ENCODE assay signal across 8 mouse cellular contexts in genomic region chr7:36699001-36699987, GRCm38 (mm10). TPM values are rescaled to one million over a fixed set of nuclear protein-coding genes. Genes with fewer than 3 reads are reported as not detected.
DNase-seq lines count a peak whose midpoint lies in the region; ATAC-seq and TF ChIP-seq lines count a peak whose summit lies in the region.

No protein-coding gene starts in this region.

- peak overlapping the region; percentile 88 for H3K4me2 ChIP-seq in forebrain, embryonic 16.5 days (ENCODE audit: low read length)
- peak overlapping the region; percentile 83 for H3K4me2 ChIP-seq in liver, postnatal 0 days (ENCODE audit: low read depth, low read length)

- no peak for TF ChIP-seq EP300 in liver, postnatal 0 days (IDR thresholded peaks at IDR 0.05; ENCODE audit: low read depth)

- peaks cover 33% of the 10 kb centered on the region for H3K79me3 ChIP-seq in C2C12 (ENCODE audit: low read depth)

- peak overlapping the region; percentile 42 for H3K4me3 ChIP-seq in C2C12 (ENCODE audit: insufficient read depth, poor library complexity, severe bottlenecking)
- H3K4me3 ChIP-seq in forebrain, embryonic 16.5 days (replicated peaks; ENCODE audit: low read length) = peak overlapping the region; percentile 77
- peak overlapping the region; percentile 61; the same call in 1 of the 2 replicates for H3K4me3 ChIP-seq in liver, postnatal 0 days (ENCODE audit: low read depth, low read length)

- H3K27ac ChIP-seq in forebrain, embryonic 16.5 days (ENCODE audit: low read length) = 0 out of 2 replicates have a peak overlapping the region, but pooled peaks have one; percentile 3
- H3K27ac ChIP-seq in liver, postnatal 0 days (ENCODE audit: low read depth) = no peak overlapping the region

- TF ChIP-seq CTCF in C2C12 (IDR thresholded peaks at IDR 0.05; ENCODE audit: control insufficient read depth, insufficient read depth, insufficient read length) = no peak
- TF ChIP-seq CTCF in liver, postnatal 0 days (IDR thresholded peaks at IDR 0.05; ENCODE audit: low read depth) = no peak

- peaks cover 37% of the 10 kb centered on the region for H3K4me1 ChIP-seq in forebrain, embryonic 16.5 days (replicated peaks; ENCODE audit: control insufficient read depth, insufficient read depth, low read length)
- peaks cover 12% of the 10 kb centered on the region for H3K4me1 ChIP-seq in liver, postnatal 0 days (ENCODE audit: insufficient read depth)

- ATAC-seq in cerebellum, adult (ENCODE audit: insufficient number of reproducible peaks, low FRiP score, low TSS enrichment) = no peak
- ATAC-seq in forebrain, embryonic 16.5 days = no peak
- no peak for ATAC-seq in liver, postnatal 0 days

- H3ac ChIP-seq in C2C12 (ENCODE audit: control insufficient read depth, insufficient read length, low read depth) = peak overlapping the region; percentile 48

- H3K9ac ChIP-seq in forebrain, embryonic 16.5 days (replicated peaks; ENCODE audit: low read depth, low read length) = peak overlapping the region; percentile 82
- no peak overlapping the region for H3K9ac ChIP-seq in liver, postnatal 0 days (replicated peaks)

- no peaks in the 10 kb centered on the region for H3K27me3 ChIP-seq in C2C12 (ENCODE audit: control insufficient read depth, insufficient read depth, insufficient read length)
- H3K27me3 ChIP-seq in forebrain, embryonic 16.5 days (replicated peaks; ENCODE audit: control insufficient read depth, insufficient read depth, low read length) = peaks cover 3% of the 10 kb centered on the region; the same call in 1 of the 2 replicates
- H3K27me3 ChIP-seq in liver, postnatal 0 days (ENCODE audit: insufficient read depth, low read length) = peaks cover 63% of the 10 kb centered on the region

- H3K36me3 ChIP-seq in C2C12 (ENCODE audit: control insufficient read depth, insufficient read depth) = peaks cover 4% of the 10 kb centered on the region
- no peaks in the 10 kb centered on the region for H3K36me3 ChIP-seq in forebrain, embryonic 16.5 days (ENCODE audit: control insufficient read depth, insufficient read depth)
- no peaks in the 10 kb centered on the region for H3K36me3 ChIP-seq in liver, postnatal 0 days (replicated peaks; ENCODE audit: insufficient read depth, low read length)

- 9% methylated on average over 18 of the region's 18 CpGs for WGBS in forebrain, embryonic 16.5 days
- WGBS in liver, postnatal 0 days (ENCODE audit: insufficient replicate concordance) = 21% methylated on average over 18 of the region's 18 CpGs

- peaks cover 67% of the 10 kb centered on the region for H3K79me2 ChIP-seq in C2C12 (ENCODE audit: control insufficient read depth, insufficient read depth)

- H3K9me3 ChIP-seq in forebrain, embryonic 16.5 days (ENCODE audit: control insufficient read depth, low read length) = no peaks in the 10 kb centered on the region
- no peaks in the 10 kb centered on the region for H3K9me3 ChIP-seq in liver, postnatal 0 days (ENCODE audit: low read length)

- peak; percentile 31 for DNase-seq in cerebellum, adult 11 months
- DNase-seq in liver, postnatal 0 days = no peak
- no peak for DNase-seq in ovary, postnatal 14 days (ENCODE audit: low spot score)
- no peak for DNase-seq in frontal cortex, postnatal 10 days (ENCODE audit: low spot score in 2 of 2)
- DNase-seq in urinary bladder, adult 18-20 months (ENCODE audit: low spot score in 2 of 2) = no peak

TF ChIP-seq in C2C12, 6 proteins besides CTCF, POLR2A, EP300 and RAD21:
- TF ChIP-seq USF1 (IDR thresholded peaks at IDR 0.05; ENCODE audit: low read depth) = no peak
- no peak for TF ChIP-seq MYOG (IDR thresholded peaks at IDR 0.05; ENCODE audit: control insufficient read depth, extremely low read depth, insufficient read length)
- no peak for TF ChIP-seq MYOD1 (IDR thresholded peaks at IDR 0.05; ENCODE audit: control insufficient read depth, insufficient read length, low read depth)
- TF ChIP-seq CEBPB (IDR thresholded peaks at IDR 0.05; ENCODE audit: low read depth) = no peak

RNA-seq across cellular contexts. Expression of gene Tshz3, which starts 1.4 kb away (rescaled TPM):
- 8.5 TPM for polyA plus RNA-seq in C2C12 (2012; fragmentation: generic; extraction: Trizol)
- 29.8 and 38.7 TPM in 2 replicates for polyA plus RNA-seq in forebrain, embryonic 16.5 days (2015; fragmentation: Nextera tagmentation; extraction: Ambion mirVana)
- 0.60 and 0.76 TPM in 2 replicates for polyA plus RNA-seq in liver, postnatal 0 days (2015; fragmentation: Nextera tagmentation; extraction: Ambion mirVana)
